Comparison of ENCODE assay signal across 9 mouse cellular contexts in the genomic region with DNA sequence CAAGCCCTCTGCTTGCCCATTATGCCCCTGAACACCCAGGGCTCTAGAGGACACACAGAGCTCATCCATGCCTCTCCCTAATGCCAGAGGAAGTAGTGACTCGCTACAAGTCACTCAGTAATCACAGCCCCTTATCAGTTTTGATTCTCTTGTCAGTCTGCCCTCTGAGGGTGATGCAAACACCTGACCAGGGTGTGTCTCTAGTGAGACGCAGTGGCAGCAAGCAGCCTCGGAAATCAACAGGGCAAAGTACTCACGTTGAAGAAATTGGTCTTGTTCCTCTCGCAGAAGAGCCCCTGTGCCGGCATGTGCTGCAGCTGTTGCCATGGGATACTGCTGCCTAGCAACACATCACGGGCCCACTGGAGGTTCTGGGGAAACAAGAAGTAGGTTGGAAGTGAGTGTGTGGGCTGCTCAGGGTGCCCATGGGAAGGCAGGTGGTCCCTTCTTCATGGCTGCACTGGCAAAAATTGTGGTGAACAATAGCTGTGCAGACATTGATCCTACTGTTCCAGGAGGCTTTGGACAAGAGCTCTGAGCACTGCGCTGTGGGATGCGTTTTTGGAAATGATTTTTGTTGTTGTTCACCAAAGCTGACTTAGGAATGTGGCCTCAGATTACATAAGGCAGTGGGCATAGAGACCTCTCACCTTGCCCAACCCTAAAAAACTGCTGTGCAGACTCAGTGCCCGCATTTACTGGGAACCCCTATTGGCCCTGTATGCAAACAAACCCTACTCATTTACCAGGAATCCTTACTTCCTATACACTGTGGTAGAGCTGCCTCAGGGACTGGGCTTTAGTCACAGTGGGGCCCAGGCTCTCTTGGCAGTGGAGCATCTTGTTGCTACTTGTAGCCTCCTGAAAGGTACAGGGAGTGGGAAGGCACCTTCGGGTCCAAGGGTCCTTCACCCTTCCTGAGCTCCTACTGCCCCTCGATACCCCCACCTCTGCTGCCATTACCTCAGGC. TPM values are rescaled to one million over a fixed set of nuclear protein-coding genes. Genes with fewer than 3 reads are reported as not detected.
A peak's percentile ranks its signal among the peaks of the same experiment; 100 is the strongest.
DNase-seq lines count a peak whose midpoint lies in the region; ATAC-seq and TF ChIP-seq lines count a peak whose summit lies in the region.
"Had no signal": no experiment of that assay in that cellular context is flagged by ENCODE, and none has a peak within 500 bp of the region (broad histone marks: within the 10 kb centered on the region; RNA-seq: fewer than 3 reads in every experiment).

No protein-coding gene starts in this region.

- 68% methylated on average over 12 of the region's 12 CpGs for WGBS in embryonic facial prominence, embryonic 10.5 days
- 38% methylated on average over 12 of the region's 12 CpGs for WGBS in hindbrain, embryonic 16.5 days
- 69% methylated on average over 12 of the region's 12 CpGs for WGBS in limb, embryonic 11.5 days
- WGBS in thymus, adult 2 months, result 81% methylated on average over 12 of the region's 12 CpGs

- H3K27me3 ChIP-seq in embryonic facial prominence, embryonic 10.5 days (replicated peaks; ENCODE audit: low read depth, poor library complexity, severe bottlenecking), result no peaks in the 10 kb centered on the region
- H3K27me3 ChIP-seq in hindbrain, embryonic 16.5 days (replicated peaks; ENCODE audit: control insufficient read depth, insufficient read depth, low read length), result no peaks in the 10 kb centered on the region
- H3K27me3 ChIP-seq in limb, embryonic 11.5 days (ENCODE audit: control insufficient read depth, insufficient read depth, low read length), result no peaks in the 10 kb centered on the region
- no peaks in the 10 kb centered on the region for H3K27me3 ChIP-seq in thymus, adult 2 months (ENCODE audit: control insufficient read depth, insufficient read depth, low read length)

- peaks cover 13% of the 10 kb centered on the region for H3K4me1 ChIP-seq in embryonic facial prominence, embryonic 10.5 days
- peaks cover 18% of the 10 kb centered on the region for H3K4me1 ChIP-seq in hindbrain, embryonic 16.5 days (ENCODE audit: control insufficient read depth, insufficient read depth, low read depth, low read length)
- no peaks in the 10 kb centered on the region for H3K4me1 ChIP-seq in limb, embryonic 11.5 days (ENCODE audit: control insufficient read depth, insufficient read depth, low read length)
- H3K4me1 ChIP-seq in thymus, adult 2 months (replicated peaks; ENCODE audit: control insufficient read depth, insufficient read depth, low read length), result no peaks in the 10 kb centered on the region

- no peak overlapping the region for H3K4me3 ChIP-seq in embryonic facial prominence, embryonic 10.5 days
- H3K4me3 ChIP-seq in hindbrain, embryonic 16.5 days (ENCODE audit: low read length), result no peak overlapping the region
- H3K4me3 ChIP-seq in limb, embryonic 11.5 days (ENCODE audit: low read depth, low read length), result no peak overlapping the region
- H3K4me3 ChIP-seq in thymus, adult 2 months (ENCODE audit: control insufficient read depth, insufficient read depth, low read length), result no peak overlapping the region

- peak overlapping the region; percentile 1; the same call in 1 of the 2 replicates for H3K4me2 ChIP-seq in hindbrain, embryonic 16.5 days (ENCODE audit: low read length)
- no peak overlapping the region for H3K4me2 ChIP-seq in limb, embryonic 11.5 days (ENCODE audit: low read depth, severe bottlenecking)

- H3K9me3 ChIP-seq in embryonic facial prominence, embryonic 10.5 days, result no peaks in the 10 kb centered on the region
- H3K9me3 ChIP-seq in hindbrain, embryonic 16.5 days (ENCODE audit: control insufficient read depth, low read length), result no peaks in the 10 kb centered on the region
- no peaks in the 10 kb centered on the region for H3K9me3 ChIP-seq in limb, embryonic 11.5 days (ENCODE audit: control insufficient read depth, low read length)
- H3K9me3 ChIP-seq: G1E had no signal

- H3K27ac ChIP-seq in embryonic facial prominence, embryonic 10.5 days (replicated peaks), result no peak overlapping the region
- H3K27ac ChIP-seq in hindbrain, embryonic 16.5 days (ENCODE audit: low read depth, low read length), result peak overlapping the region; percentile 52
- H3K27ac ChIP-seq in limb, embryonic 11.5 days (replicated peaks; ENCODE audit: low read depth, low read length), result no peak overlapping the region
- H3K27ac ChIP-seq in thymus, adult 2 months (ENCODE audit: control insufficient read depth, insufficient read depth, low read length), result no peak overlapping the region

- no peak for TF ChIP-seq POLR2A in thymus, adult 2 months (IDR thresholded peaks at IDR 0.05; ENCODE audit: control insufficient read depth, extremely low read depth, insufficient read depth, low read length, poor library complexity)

- H3K36me3 ChIP-seq in embryonic facial prominence, embryonic 10.5 days (replicated peaks), result peaks cover 93% of the 10 kb centered on the region
- peaks cover 3% of the 10 kb centered on the region; the same call in 1 of the 2 replicates for H3K36me3 ChIP-seq in hindbrain, embryonic 16.5 days (ENCODE audit: control insufficient read depth, insufficient read depth, low read length)
- peaks cover 2% of the 10 kb centered on the region; the same call in 1 of the 2 replicates for H3K36me3 ChIP-seq in limb, embryonic 11.5 days (ENCODE audit: control insufficient read depth, insufficient read depth, low read length)
- peaks cover 11% of the 10 kb centered on the region for H3K36me3 ChIP-seq in thymus, adult 2 months (ENCODE audit: control insufficient read depth, insufficient read depth, low read length)

- 0 out of 2 replicates have a peak overlapping the region, but pooled peaks have one; percentile 17 for H3K9ac ChIP-seq in hindbrain, embryonic 16.5 days (ENCODE audit: low read depth, low read length)
- H3K9ac ChIP-seq in limb, embryonic 11.5 days (ENCODE audit: low read length), result no peak overlapping the region

- TF ChIP-seq CTCF in thymus, adult 2 months (IDR thresholded peaks at IDR 0.05; ENCODE audit: borderline replicate concordance, control insufficient read depth, extremely low read depth, insufficient read depth, low read length, poor library complexity), result no peak

- peak; percentile 58 for DNase-seq in ES-CJ7 (ENCODE audit: low read depth, low spot score)
- DNase-seq in embryonic facial prominence, embryonic 10.5 days (ENCODE audit: low spot score), result peak; percentile 68
- DNase-seq in limb, embryonic 11.5 days (ENCODE audit: low spot score), result peak; percentile 61
- DNase-seq in right cerebral cortex, postnatal 14 days, result peak; percentile 86
- no peak for DNase-seq in thymus, adult 2 months
- DNase-seq in kidney, adult 8-10 months, result no peak

- ATAC-seq in hindbrain, embryonic 16.5 days, result peak; percentile 92
- ATAC-seq in limb, embryonic 11.5 days (ENCODE audit: insufficient number of reproducible peaks, low FRiP score, low TSS enrichment, low read depth), result no peak
- ATAC-seq in megakaryocyte-erythroid progenitor cell, adult 5-6 weeks (replicated peaks; ENCODE audit: low FRiP score, low TSS enrichment, poor library complexity, severe bottlenecking), result no peak

RNA-seq across cellular contexts. Expression of a gene that starts 40.5 kb away (rescaled TPM):
- 1.6 and 1.8 TPM in 2 replicates for polyA plus RNA-seq in embryonic facial prominence, embryonic 10.5 days (2016; fragmentation: Nextera tagmentation; extraction: Ambion mirVana)
- 10.5 and 11.9 TPM in 2 replicates for polyA plus RNA-seq in hindbrain, embryonic 16.5 days (2015; fragmentation: Nextera tagmentation; extraction: Ambion mirVana)
- polyA plus RNA-seq in limb, embryonic 11.5 days (2014; fragmentation: Nextera tagmentation; extraction: Ambion mirVana), result 0.98 and 1.4 TPM in 2 replicates
- 11.1 and 11.2 TPM in 2 replicates for polyA plus RNA-seq in thymus, adult 2 months (2012; rRNA removed)
- 2.3 and 4.8 TPM in 2 replicates for total RNA-seq in megakaryocyte-erythroid progenitor cell, adult 5-6 weeks (2014; fragmentation: Nextera tagmentation)
- total RNA-seq in megakaryocyte-erythroid progenitor cell, adult 5-6 weeks (2017), result 0.69 and 0.94 TPM in 2 replicates

Comparison
In these comparisons a context has a peak if more than half of its experiments do, and no peak if none do; other contexts are left out.
1. DNase-seq: peak in ES-CJ7 (single experiment), embryonic facial prominence, embryonic 10.5 days (single experiment), limb, embryonic 11.5 days (single experiment) and right cerebral cortex, postnatal 14 days (single experiment); none in thymus, adult 2 months (single experiment) and kidney, adult 8-10 months (0 of 2).